Mouse (Mus musculus): ENCODE measurements around the gene Nfkbib.

The Nfkbib gene

GRCm38 (mm10) chr7:28799994-28800393 lies 32.7 kb upstream of the Nfkbib start:
- no peak for DNase-seq (ENCODE audit: low read depth, low spot score)

DNA sequence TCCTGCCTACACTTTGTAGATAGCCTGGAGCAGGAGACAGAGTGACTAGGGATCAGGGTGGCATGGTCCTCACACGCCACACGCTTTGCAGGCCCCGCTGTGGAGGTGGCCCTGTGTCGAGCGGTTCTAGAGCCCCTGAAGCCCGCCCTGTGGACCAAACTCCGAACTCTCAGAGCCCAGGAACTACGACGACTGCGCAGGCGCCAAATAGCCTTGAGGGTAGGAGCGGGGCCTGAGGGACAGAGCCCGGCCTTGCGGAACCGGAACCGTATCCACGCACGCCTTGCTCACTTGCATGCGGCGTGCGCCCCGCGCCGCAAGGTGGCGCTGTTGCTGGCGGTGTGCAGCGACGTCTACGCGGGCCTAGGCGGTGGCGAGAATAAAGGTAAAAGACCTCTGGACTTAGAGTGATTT lies 29.3 kb upstream of the Nfkbib start:
- peak; percentile 87 for DNase-seq (ENCODE audit: low read depth, low spot score)

- DNase-seq (ENCODE audit: low read depth, low spot score) = peak; percentile 68
These were observed 28.5 kb upstream of the Nfkbib start for GRCm38 (mm10) chr7:28795832-28796231.

DNA sequence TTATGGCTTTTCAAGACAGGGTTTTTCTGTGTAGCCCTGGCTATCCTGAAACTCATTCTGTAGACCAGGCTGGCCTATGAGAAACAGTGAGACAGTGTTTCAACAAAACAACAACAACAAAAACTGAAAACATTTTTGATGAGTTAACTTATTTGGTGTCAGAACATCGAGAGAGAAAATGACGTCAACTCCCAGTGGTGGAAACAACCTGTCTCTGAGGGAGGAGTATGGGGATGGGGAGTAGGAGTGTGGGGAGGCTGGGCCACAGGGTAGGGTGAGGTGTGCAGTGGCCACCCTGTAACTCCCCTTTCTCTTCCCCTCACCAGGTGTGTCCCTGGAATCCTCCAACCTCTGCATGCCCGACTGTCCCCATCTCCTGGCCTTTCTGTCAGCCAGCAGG lies 27.2 kb upstream of the Nfkbib start:
- no peak for DNase-seq (ENCODE audit: low read depth, low spot score)

GRCm38 (mm10) chr7:28793834-28794233 lies 26.5 kb upstream of the Nfkbib start:
- peak; percentile 79 for DNase-seq (ENCODE audit: low read depth, low spot score)

DNA sequence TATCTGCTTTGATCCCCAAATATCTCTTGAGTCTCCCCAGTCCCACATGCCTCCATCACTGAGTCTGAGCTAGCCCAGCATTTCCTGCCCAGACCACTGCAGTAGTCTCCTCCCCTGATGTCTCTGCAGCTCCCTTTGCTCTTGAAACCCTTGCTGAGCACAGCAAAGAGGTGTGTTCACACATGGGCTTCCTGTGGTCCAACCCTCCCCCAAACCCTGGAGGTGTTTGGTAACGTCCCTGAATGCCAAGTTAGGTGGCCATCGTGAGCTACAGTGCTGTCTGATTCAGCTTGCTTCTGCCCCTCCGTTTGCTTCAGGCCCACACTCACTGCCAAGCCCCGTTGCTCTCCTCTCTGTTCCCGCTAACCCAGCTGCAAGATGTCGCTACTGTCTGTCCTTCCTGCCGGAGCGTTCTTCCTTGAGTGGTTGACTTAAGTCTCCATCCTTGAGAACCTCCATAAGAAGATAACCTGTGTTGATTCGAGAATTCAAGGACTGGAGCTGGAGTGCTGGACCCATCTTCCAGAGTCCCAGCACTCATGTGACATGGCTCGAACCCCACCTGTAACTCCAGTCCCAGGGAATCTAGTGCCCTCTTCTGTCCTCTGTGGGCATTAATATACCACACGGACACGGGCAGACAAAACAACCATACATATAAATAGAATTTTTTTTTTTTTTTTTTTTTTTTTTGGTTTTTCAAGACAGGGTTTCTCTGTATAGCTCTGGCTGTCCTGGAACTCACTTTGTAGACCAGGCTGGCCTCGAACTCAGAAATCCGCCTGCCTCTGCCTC lies 25.3 kb upstream of the Nfkbib start:
- no peak for DNase-seq (ENCODE audit: low read depth, low spot score)

DNA sequence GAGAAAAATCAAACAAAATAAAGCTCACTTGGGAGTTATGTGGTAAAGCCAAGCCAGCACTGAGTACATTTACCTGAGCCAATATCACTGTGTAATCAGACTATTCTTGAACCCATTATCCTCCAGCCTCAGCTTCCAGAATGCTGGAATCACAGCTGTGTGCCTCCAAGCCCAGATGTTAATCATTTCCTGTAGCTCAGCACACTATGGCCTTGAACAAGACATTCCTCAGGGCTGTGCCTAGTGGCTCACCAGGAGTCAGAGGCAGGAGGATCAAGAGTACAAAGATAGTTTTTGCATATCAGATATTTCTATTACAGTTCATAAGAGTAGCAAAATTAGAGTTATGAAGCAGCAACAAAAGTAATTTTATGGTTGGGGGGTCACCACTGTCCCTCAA lies 24.4 kb upstream of the Nfkbib start:
- DNase-seq (ENCODE audit: low read depth, low spot score) = peak; percentile 50

DNA sequence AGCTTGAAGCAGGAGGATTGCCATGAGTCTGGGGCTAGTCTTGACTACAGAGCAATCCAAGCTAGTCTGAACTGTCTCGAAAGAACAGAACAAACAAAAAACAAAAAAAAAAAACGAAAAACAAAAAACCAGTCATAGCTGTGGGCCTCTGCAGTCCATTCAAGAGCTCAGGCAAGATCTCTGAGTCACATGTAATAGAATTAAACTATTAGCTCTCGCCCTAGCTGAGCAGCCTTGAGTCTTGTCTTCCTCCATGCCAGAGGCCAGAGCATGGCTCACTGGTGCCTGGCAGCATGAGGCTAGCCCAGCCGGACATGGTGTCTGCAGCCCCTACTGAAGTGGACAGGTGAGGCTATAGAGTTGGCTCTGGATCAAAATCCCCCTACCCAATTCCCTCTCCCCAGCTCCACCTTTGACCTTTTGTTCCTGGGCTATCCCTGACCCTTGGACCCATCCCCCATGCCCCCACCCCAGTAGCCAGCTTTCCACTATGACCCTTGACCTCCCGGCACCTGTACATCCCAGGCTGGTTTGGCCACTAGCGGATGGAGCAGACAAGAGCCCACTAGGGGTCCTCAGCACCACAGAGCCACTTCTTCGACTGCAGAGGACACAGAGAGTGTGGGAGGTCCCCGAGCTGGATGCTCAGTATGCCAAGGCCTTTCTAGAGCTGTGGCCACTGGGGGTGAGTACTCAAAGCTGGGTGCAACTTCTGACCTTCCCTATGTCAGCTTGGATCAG lies 22.9 kb upstream of the Nfkbib start:
- peak; percentile 60 for DNase-seq (ENCODE audit: low read depth, low spot score)

DNA sequence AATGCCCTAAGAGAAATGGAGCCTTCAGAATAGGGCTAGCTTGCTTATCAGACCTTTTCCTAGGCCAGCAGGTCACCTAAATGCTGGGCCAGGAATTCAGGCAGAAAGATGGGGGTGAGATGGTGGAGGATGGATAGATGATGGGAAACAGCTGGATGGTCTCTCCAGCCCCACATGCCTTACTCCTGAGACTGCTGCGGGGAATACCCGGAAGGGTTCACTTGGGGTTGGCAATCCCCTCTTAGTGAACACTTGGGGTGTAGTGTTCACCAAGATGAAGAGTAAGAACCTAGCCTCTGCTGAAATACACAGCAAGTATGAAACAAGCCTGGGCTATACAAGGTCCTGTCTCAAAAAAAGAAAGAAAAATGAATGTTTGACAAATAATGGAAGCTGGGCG lies 21.9 kb upstream of the Nfkbib start:
- DNase-seq (ENCODE audit: low read depth, low spot score) = no peak

GRCm38 (mm10) chr7:28788307-28789195 lies 21.2 kb upstream of the Nfkbib start, which contains the start of gene Rinl:
TSS of gene Rinl (plus strand) at chr7:28788969.
- DNase-seq (ENCODE audit: low read depth, low spot score) = no peak

GRCm38 (mm10) chr7:28787884-28788283 lies 20.6 kb upstream of the Nfkbib start:
- no peak for DNase-seq (ENCODE audit: low read depth, low spot score)

DNA sequence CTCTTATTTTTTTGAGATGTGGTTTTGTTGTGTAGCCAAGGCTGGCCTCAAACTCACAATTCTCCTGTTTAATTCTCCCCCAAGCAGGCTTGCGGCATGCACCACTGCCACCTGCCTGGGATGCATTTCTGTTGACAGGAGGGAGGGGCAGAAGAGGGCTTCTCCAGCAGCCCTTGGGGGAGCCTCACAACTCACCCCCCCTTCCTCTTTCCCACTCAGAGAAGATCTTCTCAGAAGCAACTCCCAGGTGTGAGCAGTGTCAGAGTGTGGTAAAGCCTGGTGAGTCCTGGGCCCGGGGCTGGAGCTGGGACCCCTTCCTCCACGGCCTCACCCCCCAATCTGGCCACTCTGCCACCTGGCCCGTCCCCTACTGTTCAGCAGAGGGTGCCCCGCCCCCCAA lies 17.8 kb upstream of the Nfkbib start:
- no peak for DNase-seq (ENCODE audit: low read depth, low spot score)

DNA sequence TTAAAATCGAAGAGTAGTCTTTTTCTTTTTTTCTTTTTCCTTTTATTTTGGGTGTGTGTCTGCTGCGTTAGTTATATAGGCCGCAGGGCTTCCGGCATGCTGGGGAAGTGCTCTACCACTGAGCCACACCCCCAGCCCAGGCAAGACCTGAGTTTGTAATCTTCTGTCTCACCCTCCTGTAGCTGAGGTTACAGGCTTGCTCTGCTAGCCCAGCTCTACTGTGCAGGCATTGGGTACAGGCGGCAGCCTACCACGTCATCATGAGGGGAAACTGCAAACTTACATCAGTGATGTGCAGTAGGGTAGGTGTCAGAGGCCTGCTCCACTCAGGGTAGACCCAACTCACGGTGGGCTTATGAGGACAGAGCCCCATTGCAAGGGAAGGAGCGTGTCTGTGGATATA lies 13.9 kb upstream of the Nfkbib start:
- no peak for DNase-seq (ENCODE audit: low read depth, low spot score)

DNA sequence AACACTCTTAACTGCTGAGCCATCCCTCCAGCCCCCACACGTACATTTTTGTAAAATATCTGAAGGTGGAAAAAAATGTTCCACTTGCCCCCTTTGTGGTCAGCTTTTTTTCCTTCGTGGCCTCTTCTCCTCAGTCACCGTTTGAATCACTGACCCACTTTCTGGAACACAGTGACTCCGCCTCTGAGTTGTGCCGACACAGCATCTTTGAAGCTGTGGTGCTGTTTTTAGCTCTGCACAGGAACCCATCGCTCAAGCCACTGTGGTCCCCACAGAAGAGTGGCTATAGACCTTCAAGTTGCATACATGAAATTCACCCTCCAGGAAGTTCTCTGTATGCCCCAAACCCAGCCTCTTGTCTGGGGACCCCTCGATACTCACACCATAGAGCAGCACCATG lies 13.5 kb upstream of the Nfkbib start:
- DNase-seq (ENCODE audit: low read depth, low spot score) = no peak

DNA sequence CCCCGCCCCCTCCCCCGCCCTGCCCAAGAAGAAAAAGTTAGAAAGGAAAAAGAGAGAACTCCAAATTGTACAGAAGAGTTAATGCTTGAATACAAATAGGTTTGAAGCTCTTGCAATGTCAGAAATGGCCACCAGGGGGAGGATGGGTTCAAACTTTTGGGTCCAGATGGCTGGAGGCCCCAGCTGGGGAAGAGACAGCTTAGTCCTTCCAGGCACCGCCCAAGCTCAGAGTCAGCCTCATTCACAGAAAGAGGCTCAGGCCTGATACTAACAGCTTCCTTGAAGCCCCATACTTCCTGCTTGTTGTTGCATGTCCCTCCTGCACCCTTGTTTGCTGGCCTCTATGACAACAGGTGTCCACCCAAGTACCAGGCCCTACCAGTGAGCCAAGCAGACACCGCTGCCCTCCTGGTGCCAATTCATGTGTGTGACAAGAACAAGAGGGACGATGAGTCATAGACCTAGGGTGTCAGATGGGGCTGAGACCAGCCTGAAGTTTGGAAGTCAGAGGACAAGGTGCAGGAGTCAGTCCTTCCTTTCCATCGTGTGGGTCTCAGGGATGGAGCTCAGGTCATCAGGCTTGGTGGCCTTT lies 12.9 kb upstream of the Nfkbib start:
- DNase-seq (ENCODE audit: low read depth, low spot score) = peak; percentile 88

- DNase-seq (ENCODE audit: low read depth, low spot score) = no peak
These were observed 11.5 kb upstream of the Nfkbib start for GRCm38 (mm10) chr7:28778825-28779224.

DNA sequence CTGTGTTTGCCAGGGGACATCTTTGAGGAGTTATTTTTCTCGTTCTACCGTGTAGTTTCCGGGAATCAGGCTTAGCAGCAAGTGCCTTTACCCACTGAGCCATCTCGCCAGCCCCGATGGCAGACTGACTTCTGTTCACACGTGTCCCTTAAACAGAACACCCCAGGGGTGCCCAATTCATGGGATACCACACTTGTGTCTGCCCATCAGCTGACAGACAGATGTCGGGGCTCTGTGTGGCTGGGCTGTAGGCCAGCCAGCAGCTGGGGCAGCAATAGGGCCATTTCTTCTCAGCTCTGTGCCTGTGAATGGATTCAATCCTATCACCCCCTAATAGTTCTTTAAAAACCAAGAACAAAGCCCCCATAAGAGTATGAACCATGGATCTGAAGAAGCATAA lies 7.8 kb upstream of the Nfkbib start:
- no peak for DNase-seq (ENCODE audit: low read depth, low spot score)

DNA sequence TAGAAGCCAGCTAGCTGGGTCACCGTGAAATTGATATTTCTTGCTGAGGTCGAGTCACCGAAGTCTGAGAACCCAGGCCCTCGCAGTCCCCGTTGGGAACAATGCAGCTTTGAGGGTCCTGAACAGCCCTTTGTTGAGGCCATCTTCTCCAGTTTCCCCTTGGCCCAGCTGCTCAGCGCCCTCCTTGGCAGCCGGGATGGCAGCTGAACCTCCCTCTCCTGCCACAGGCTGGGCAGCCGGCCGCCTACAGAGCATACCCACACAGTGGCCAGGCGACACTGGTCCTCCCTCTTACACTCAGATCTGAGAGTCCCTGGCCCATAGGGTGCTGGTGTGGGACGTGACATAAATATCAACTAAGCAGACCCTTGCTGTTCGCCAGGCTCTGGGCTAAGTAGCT lies 6.9 kb upstream of the Nfkbib start:
- no peak for DNase-seq (ENCODE audit: low read depth, low spot score)

DNA sequence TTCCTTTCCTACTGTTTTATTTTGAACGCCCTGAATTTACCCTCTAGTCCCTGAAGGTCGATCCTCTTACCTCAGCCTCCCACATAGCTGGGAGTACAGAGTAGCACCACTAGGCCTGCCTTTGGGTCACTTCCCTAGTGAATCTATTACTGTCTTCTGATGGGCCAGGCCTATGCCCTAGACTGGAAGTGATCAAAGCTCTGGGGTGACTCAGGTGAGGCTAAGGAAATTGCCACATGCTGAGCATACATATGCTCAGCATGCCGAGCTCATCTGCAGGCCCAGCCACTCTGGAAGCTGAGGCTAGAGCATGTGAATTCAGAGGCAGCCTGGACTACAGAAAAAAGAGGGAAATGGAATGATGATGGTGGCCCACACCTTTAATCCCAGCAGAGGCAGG lies 5.9 kb upstream of the Nfkbib start:
- no peak for DNase-seq (ENCODE audit: low read depth, low spot score)

DNA sequence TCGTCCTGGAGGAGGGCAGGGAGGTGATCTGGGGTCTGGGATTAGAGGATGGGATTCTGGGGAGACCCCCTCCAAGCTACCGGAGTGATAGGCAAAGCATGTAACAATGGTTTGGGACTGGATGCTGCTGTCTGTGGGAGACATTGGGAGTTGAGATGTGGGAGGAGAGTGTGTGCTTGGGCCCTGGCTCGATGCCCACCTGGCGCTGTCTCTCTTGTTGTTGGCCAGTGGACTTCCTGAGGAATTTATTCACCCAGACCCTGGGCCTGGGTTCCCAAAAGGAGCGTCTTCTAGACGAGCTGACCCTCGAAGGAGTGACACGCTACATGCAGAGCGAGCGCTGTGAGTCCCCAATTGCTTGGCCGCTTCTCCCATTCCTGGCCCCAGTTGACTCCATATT lies 4.6 kb upstream of the Nfkbib start:
- DNase-seq (ENCODE audit: low read depth, low spot score) = no peak

GRCm38 (mm10) chr7:28770309-28770708 lies 3.0 kb upstream of the Nfkbib start:
- DNase-seq (ENCODE audit: low read depth, low spot score) = no peak
